Mouse (Mus musculus) cortical plate, adult 2 months (tissue): ENCODE results near the gene Tnfrsf1a.

Source experiments
- CTCF ChIP-seq: fragments of 200-500 bp; IDR thresholded peaks from 2 replicates; pipeline ENCODE4 v1.5.1; 2011; ENCODE audit warnings: mild to moderate bottlenecking, control low read depth, low read length; ENCODE audit not compliant: insufficient read depth; ENCODE audit errors: extremely low read depth
- POLR2A ChIP-seq: fragments of 200-500 bp; IDR thresholded peaks from 2 replicates; pipeline ENCODE4 v1.6.1; 2011; ENCODE audit warnings: mild to moderate bottlenecking, low read length, control low read depth; ENCODE audit not compliant: insufficient read depth; ENCODE audit errors: extremely low read depth

DNA sequence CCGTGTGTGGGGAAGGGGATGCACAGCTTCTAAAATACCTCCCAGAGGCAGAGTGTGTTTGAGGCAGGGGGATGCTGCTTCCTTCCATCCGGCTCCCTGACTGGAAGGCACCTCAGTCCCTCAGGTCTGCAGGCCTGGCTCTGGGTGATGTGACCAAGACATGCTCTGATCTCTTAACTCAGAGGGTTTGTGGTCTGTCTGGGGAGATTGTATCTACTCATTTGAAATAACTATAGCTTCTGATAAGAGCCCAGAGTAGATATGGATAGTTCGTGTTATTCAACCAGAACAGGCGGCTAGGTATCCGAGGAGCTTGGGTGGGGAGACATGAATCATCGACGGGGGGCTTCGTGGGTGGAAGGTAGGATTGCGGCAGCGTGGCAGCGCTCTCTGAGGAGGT lies 4.1 kb downstream of the Tnfrsf1a start:
- TF ChIP-seq CTCF, result no peak
- no peak for TF ChIP-seq POLR2A
